Mouse (Mus musculus): Measurements from ENCODE around the gene Sntb2.

GRCm38 (mm10) chr8:106924904-106925349 is 10.6 kb upstream of the Sntb2 start:
- no peak for TF ChIP-seq CTCF (IDR thresholded peaks at IDR 0.05; ENCODE audit: low read depth)
- TF ChIP-seq EP300 (IDR thresholded peaks at IDR 0.05; ENCODE audit: low read depth) = no peak

Measured in heart, postnatal 0 days (tissue).